Mouse (Mus musculus): ENCODE results near the gene Cfap61.

DNA sequence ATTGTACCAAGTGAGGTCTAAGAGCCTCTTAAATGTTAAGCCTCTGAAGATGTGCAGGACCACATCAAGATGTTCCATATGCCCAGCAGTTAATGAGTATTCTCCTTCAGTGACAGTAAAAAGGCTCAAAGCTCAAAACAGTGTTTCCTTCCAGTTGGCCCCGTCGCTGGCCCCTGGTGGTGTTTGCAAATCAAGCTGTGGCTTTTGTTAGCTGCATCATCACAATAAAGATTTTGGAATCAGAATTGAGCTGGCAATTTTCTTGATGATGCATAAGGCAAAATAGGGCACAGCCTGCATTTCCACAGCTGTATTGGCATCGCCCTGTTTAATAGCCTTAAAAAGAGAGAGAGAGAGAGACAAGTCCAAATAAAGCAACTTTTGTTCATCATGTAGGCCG lies 45.0 kb downstream of the Cfap61 start:
- TF ChIP-seq CTCF (IDR thresholded peaks at IDR 0.05; ENCODE audit: low read depth): no peak
- TF ChIP-seq EP300 (IDR thresholded peaks at IDR 0.05; ENCODE audit: low read depth): no peak
